Mouse (Mus musculus): Measurements from ENCODE around the gene Src. TPM values are rescaled to one million over a fixed set of nuclear protein-coding genes. Genes with fewer than 3 reads are reported as not detected.

Gene Src
- polyA plus RNA-seq, 1 experiment: 83.8 TPM

DNA sequence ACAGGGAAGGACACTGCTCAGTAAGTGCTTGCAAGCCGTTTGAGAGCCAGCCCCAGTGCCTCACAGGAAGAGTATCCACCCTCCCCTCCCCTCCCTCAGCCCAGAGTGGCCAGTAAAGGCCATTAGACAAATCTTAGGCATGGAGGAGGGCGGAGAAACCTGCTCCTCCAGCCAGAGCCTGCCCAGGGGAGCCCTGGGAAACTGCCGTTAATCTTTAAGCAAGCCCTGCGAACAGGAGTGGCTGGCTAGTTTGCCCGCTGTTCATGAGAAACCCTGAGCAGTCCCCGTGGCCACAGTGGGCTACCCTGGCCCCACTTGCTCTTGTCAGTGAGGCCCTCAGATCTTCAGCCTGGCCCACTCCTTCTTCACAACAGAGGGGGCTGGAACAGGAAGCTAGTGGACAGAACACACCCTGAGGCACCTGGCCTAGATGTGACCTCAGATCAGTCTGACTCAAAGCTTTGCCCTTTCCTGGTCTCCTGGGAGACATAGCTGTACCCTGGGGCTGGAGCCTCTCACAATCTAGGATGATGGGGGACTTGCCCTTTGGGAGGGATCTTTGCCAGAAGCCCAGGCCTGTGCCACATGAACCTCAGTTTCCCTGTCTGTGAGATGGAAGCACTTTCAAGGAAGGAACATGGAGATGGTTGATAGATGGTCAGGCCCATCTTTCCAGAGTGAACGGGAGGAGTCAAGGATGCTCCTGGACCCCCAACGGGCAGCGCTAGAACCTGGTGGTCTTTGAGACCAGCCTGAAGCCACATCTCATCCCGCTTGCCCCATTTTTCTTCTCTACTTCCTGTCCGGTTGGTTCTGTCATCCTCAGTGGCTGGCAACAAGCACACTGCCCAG is 4.8 kb downstream of the Src start:
- peak overlapping the region; percentile 62 for H3K27ac ChIP-seq (ENCODE audit: insufficient read depth, low read length)
- no peak for TF ChIP-seq POLR2A (IDR thresholded peaks at IDR 0.05; ENCODE audit: extremely low read depth, insufficient read depth, low read length)
- no peak for TF ChIP-seq CTCF (IDR thresholded peaks at IDR 0.05; ENCODE audit: extremely low read depth, insufficient read depth, low read length)
- H3K4me3 ChIP-seq (ENCODE audit: insufficient read depth, low read length): peak overlapping the region; percentile 81
- H3K4me1 ChIP-seq (ENCODE audit: control insufficient read depth, insufficient read depth, low read length): peaks cover 7% of the 10 kb centered on the region

DNA sequence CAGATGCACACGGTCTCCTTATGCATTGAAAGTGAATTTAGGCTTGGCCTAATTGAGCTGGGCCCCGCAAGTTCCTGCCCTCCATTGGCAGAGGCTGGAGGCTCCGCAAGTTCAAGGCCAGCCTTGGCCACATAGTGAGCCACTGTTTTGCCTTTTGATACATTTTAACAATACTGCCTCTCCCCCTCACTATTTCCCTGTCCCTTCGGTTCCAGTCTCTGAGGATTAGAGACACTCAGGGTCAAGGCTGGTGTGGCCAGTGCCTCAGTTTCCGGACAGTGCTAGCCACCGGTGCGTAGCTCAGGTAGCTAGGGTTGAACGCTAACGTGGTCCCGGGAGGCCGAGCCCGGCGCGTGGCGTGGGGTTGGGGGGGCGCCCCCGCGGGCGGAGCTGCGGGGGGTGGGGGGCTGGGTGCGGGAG is 5.5 kb downstream of the Src start:
- peak overlapping the region; percentile 81 for H3K4me3 ChIP-seq (ENCODE audit: insufficient read depth, low read length)
- peaks cover 9% of the 10 kb centered on the region for H3K4me1 ChIP-seq (ENCODE audit: control insufficient read depth, insufficient read depth, low read length)
- H3K27ac ChIP-seq (ENCODE audit: insufficient read depth, low read length): peak overlapping the region; percentile 62
- TF ChIP-seq CTCF (IDR thresholded peaks at IDR 0.05; ENCODE audit: extremely low read depth, insufficient read depth, low read length) (no peak), POLR2A (IDR thresholded peaks at IDR 0.05; ENCODE audit: extremely low read depth, insufficient read depth, low read length) (no peak)

DNA sequence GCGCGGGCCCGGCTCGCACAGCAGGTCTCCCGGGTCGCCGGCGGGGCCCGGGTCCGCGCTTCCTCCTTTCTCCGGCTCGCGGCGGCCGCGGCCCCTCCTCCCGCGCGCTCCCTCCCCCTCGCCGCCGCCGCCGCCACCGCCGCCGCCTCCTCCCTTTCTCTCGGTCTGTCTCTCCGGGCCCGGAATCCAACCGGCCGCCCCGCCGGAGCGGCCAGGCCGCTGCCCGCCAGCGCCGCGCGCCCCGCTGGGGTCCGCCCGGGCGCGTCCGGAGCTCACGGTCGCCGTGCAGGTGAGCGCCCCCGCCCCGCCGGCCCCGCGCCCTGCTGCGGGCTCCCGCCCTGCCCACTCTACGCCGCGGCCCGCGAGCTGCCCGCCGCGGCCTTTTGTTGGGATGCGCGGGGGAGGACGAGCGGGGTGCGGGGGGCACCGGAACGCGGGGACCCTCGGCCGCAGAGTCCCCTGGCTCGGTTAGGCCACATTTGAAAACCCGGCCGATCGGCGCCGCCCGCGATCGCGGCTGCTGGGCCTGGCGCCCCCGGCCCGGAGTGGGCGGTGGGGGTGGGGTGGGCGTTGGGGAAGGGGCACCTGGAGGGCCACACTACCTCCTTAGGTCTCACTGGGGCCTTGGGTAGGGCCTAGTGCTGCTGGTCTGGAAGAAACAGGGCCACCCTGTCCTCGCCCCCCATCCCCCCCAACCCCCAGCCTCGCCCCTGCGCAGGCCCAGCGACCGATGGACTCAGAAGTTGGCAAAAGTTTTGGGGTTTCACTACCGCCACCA is 6.1 kb downstream of the Src start:
- TF ChIP-seq POLR2A (IDR thresholded peaks at IDR 0.05; ENCODE audit: extremely low read depth, insufficient read depth, low read length) (no peak), CTCF (IDR thresholded peaks at IDR 0.05; ENCODE audit: extremely low read depth, insufficient read depth, low read length) (no peak)

GRCm38 (mm10) chr2:157424904-157425642 is 6.8 kb downstream of the Src start:
- H3K4me3 ChIP-seq (ENCODE audit: insufficient read depth, low read length): peak overlapping the region; percentile 81
- 0 out of 2 replicates have a peak overlapping the region, but pooled peaks have one; percentile 57 for H3K27ac ChIP-seq (ENCODE audit: insufficient read depth, low read length)
- TF ChIP-seq POLR2A (IDR thresholded peaks at IDR 0.05; ENCODE audit: extremely low read depth, insufficient read depth, low read length) (no peak), CTCF (IDR thresholded peaks at IDR 0.05; ENCODE audit: extremely low read depth, insufficient read depth, low read length) (no peak)
- peaks cover 9% of the 10 kb centered on the region for H3K4me1 ChIP-seq (ENCODE audit: control insufficient read depth, insufficient read depth, low read length)

More for the DNA sequence above, 6.1 kb downstream of the Src start:
- Histone ChIP-seq H3K4me3 (ENCODE audit: insufficient read depth, low read length) (peak overlapping the region; percentile 81), H3K4me1 (ENCODE audit: control insufficient read depth, insufficient read depth, low read length) (peaks cover 9% of the 10 kb centered on the region), H3K27ac (ENCODE audit: insufficient read depth, low read length) (peak overlapping the region; percentile 57; the same call in 1 of the 2 replicates)

DNA sequence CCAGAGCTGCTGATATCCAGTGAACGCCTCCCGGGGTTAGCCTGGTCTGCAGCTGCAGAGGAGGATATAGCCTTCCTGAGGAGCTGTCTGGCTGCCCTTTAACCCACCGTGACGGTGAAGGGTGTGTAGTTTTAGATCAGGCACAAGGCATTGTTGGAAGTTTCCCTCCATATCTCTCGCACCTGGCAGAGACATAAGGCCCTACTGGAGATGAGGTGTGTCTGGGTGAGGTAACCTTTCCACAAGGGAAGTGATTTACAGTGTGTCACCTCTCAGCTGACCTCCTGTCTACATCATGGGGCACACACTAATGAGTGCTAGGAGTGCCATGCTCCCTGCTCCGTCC is 7.4 kb downstream of the Src start:
- H3K4me1 ChIP-seq (ENCODE audit: control insufficient read depth, insufficient read depth, low read length): peaks cover 14% of the 10 kb centered on the region
- peak overlapping the region; percentile 81 for H3K4me3 ChIP-seq (ENCODE audit: insufficient read depth, low read length)
- TF ChIP-seq CTCF (IDR thresholded peaks at IDR 0.05; ENCODE audit: extremely low read depth, insufficient read depth, low read length) (no peak), POLR2A (IDR thresholded peaks at IDR 0.05; ENCODE audit: extremely low read depth, insufficient read depth, low read length) (no peak)
- H3K27ac ChIP-seq (ENCODE audit: insufficient read depth, low read length): no peak overlapping the region

- Histone ChIP-seq H3K4me3 (ENCODE audit: insufficient read depth, low read length) (peak overlapping the region; percentile 81; the same call in 1 of the 2 replicates), H3K27ac (ENCODE audit: insufficient read depth, low read length) (no peak overlapping the region), H3K4me1 (ENCODE audit: control insufficient read depth, insufficient read depth, low read length) (peaks cover 18% of the 10 kb centered on the region)
- TF ChIP-seq POLR2A (IDR thresholded peaks at IDR 0.05; ENCODE audit: extremely low read depth, insufficient read depth, low read length) (no peak), CTCF (IDR thresholded peaks at IDR 0.05; ENCODE audit: extremely low read depth, insufficient read depth, low read length) (no peak)
Observed at GRCm38 (mm10) chr2:157426171-157426570, 7.9 kb downstream of the Src start.

DNA sequence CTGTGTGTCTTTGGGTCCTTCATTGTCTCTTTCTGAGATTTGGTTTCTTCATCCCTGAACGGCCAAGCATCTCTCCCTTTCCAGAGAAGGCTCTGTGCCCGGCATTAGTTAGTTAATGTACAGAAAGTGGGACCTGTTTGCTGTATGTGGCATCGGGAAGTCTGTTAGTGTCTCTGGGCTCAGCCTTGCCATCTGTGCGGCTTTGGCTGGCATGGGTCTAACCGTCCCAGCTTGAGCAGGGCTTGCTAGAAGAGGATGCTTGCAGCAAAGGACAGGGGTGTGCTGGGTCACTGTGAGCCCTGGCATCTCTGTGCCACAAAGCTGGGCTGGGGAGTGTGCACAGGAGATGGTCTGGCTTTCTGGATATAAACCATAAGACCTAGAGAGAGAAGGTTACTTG is 8.9 kb downstream of the Src start:
- H3K4me3 ChIP-seq (ENCODE audit: insufficient read depth, low read length): no peak overlapping the region
- H3K4me1 ChIP-seq (ENCODE audit: control insufficient read depth, insufficient read depth, low read length): peaks cover 25% of the 10 kb centered on the region
- H3K27ac ChIP-seq (ENCODE audit: insufficient read depth, low read length): no peak overlapping the region
- TF ChIP-seq POLR2A (IDR thresholded peaks at IDR 0.05; ENCODE audit: extremely low read depth, insufficient read depth, low read length): no peak
- no peak for TF ChIP-seq CTCF (IDR thresholded peaks at IDR 0.05; ENCODE audit: extremely low read depth, insufficient read depth, low read length)

GRCm38 (mm10) chr2:157428351-157429139 is 10.3 kb downstream of the Src start:
- TF ChIP-seq POLR2A (IDR thresholded peaks at IDR 0.05; ENCODE audit: extremely low read depth, insufficient read depth, low read length) (no peak), CTCF (IDR thresholded peaks at IDR 0.05; ENCODE audit: extremely low read depth, insufficient read depth, low read length) (no peak)
- no peak overlapping the region for H3K4me3 ChIP-seq (ENCODE audit: insufficient read depth, low read length)
- H3K27ac ChIP-seq (ENCODE audit: insufficient read depth, low read length): no peak overlapping the region
- H3K4me1 ChIP-seq (ENCODE audit: control insufficient read depth, insufficient read depth, low read length): peaks cover 29% of the 10 kb centered on the region

All from cortical plate, adult 2 months (tissue).